Mouse (Mus musculus): ENCODE results near the gene Rai1.

DNA sequence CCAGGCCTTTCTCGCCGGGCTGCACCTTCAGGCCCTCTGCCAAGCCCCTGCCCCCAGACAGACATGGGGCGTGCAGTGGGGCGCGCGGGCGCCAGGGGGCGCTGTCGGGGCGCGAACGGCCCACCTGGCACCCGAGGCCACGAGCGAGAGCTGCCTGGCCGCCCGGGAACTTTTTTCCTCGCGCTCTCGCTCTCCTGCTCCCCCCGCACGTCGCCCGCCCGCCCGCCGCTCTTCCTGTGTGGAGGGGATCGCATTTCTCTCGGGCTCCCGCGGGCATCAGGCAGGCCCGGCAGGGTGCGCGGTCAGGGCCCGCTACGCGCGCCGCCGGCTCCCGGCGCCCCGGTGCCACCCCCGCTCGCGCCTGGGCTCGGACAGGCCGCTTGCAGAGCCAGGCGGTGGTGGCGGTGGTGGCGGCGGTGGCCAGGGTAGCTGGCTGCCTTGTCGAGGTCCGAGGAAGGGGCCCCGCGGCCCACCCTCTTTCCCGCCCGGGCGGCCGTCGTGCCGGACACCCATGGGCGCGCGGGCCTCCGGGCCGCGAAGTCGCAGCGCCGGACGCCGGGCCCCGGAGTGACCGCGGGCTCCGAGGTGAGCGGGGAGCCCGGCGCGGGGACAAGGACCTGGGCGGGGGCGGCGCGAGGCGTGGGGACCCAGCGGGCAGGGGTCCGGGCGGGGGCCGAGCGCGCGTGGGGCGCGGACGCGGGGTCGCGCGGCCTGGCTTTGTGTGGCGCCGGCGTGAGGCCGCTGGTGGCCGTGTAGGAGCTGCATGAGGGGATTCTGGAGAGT is at the start of gene Rai1:
- no peak for TF ChIP-seq GATA1 (IDR thresholded peaks at IDR 0.05; ENCODE audit: low read length)
- TF ChIP-seq TAL1 (IDR thresholded peaks at IDR 0.05; ENCODE audit: low read length) = no peak
